Mouse (Mus musculus) intestine, embryonic 16.5 days (tissue): ENCODE data around the gene Fbxo9. TPM values are rescaled to one million over a fixed set of nuclear protein-coding genes. Genes with fewer than 3 reads are reported as not detected.

Source experiments
- ATAC-seq: fragments of 200-750 bp; cut with Nextera tagmentation; 2 replicates; pipeline ENCODE4 v1.8.0; 2017; ENCODE audit warnings: moderate TSS enrichment, moderate library complexity
- H3K27ac ChIP-seq: fragments of 300-500 bp; sonication (generic); 2 replicates; pipeline ENCODE4 v1.5.1; 2014; ENCODE audit warnings: mild to moderate bottlenecking, low read length
- H3K27me3 ChIP-seq: fragments of 300-500 bp; sonication (generic); replicated peaks from 2 replicates; pipeline ENCODE4 v1.6.1; 2014; ENCODE audit warnings: low read length, control low read depth, mixed read lengths; ENCODE audit not compliant: control insufficient read depth, insufficient read depth
- H3K36me3 ChIP-seq: fragments of 300-500 bp; sonication (generic); 2 replicates; pipeline ENCODE4 v1.6.1; 2014; ENCODE audit warnings: low read length, control low read depth; ENCODE audit not compliant: control insufficient read depth, insufficient read depth
- H3K4me1 ChIP-seq: fragments of 300-500 bp; sonication (generic); 2 replicates; pipeline ENCODE4 v1.6.1; 2014; ENCODE audit warnings: low read length, control low read depth, mixed read lengths; ENCODE audit not compliant: control insufficient read depth, insufficient read depth
- H3K4me2 ChIP-seq: fragments of 300-500 bp; sonication (generic); 2 replicates; pipeline ENCODE4 v1.6.1; 2014; ENCODE audit warnings: low read depth, low read length, control low read depth
- H3K4me3 ChIP-seq: fragments of 300-500 bp; sonication (generic); 2 replicates; pipeline ENCODE4 v1.5.1; 2014; ENCODE audit warnings: mild to moderate bottlenecking, low read length
- H3K9ac ChIP-seq: fragments of 300-500 bp; sonication (generic); 2 replicates; pipeline ENCODE4 v1.6.1; 2014; ENCODE audit warnings: low read depth, low read length
- H3K9me3 ChIP-seq: fragments of 300-500 bp; sonication (generic); 2 replicates; pipeline ENCODE4 v1.6.1; 2016; ENCODE audit warnings: low read length, control low read depth; ENCODE audit not compliant: control insufficient read depth
- WGBS: fragments of 180-500 bp; shearing (Covaris S2); extraction: QIAGEN DNeasy Blood & Tissue Kit; methylation state at CpG from one replicate; pipeline ENCODE4 v1.1.7; 2014; 5-methylcytosine and 5-hydroxymethylcytosine counted together
- polyA plus RNA-seq: library from polyadenylated mRNA; unstranded; fragments of >200 nt; fragmentation: Nextera tagmentation; extraction: Ambion mirVana; gene quantifications from 2 replicates; pipeline ENCODE4 v1.2.1, GENCODE M21; 2015

The Fbxo9 gene
- polyA plus RNA-seq, 1 experiment from 2014 or later: 39.8 TPM

DNA sequence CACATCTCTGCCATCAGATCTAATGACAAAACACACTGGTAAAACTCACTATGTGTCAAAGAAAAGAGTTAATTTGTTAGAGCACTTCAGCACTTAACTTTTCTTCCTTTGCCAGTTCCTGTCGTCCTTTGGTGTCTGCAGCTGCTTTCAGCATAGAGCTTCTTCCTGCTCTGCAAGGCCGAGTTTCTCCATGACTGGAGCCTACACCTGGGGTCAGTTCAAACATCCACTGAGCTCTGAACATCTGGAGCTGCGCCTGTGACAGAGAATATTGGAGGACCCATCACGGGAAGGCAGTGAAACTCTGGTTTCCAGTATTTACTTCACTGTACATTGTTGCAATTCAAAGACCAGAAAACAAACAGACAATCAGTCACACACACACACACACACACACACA, 7.4 kb downstream of the Fbxo9 start:
- no peak overlapping the region for H3K9ac ChIP-seq
- no peak for ATAC-seq
- no peak overlapping the region for H3K4me3 ChIP-seq
- no peaks in the 10 kb centered on the region for H3K9me3 ChIP-seq
- no peaks in the 10 kb centered on the region for H3K27me3 ChIP-seq
- H3K4me2 ChIP-seq: no peak overlapping the region
- WGBS: 56% methylated on average over 4 of the region's 4 CpGs
- no peak overlapping the region for H3K27ac ChIP-seq
- peaks cover 23% of the 10 kb centered on the region for H3K36me3 ChIP-seq
- H3K4me1 ChIP-seq: peaks cover 11% of the 10 kb centered on the region

- no peak overlapping the region for H3K4me3 ChIP-seq
- peaks cover 10% of the 10 kb centered on the region for H3K4me1 ChIP-seq
- peaks cover 25% of the 10 kb centered on the region for H3K36me3 ChIP-seq
- no peak overlapping the region for H3K4me2 ChIP-seq
- no peak for ATAC-seq
- H3K27ac ChIP-seq: no peak overlapping the region
- WGBS: 85% methylated on average over 5 of the region's 5 CpGs
- no peaks in the 10 kb centered on the region for H3K9me3 ChIP-seq
- no peaks in the 10 kb centered on the region for H3K27me3 ChIP-seq
- H3K9ac ChIP-seq: no peak overlapping the region
Measured at GRCm38 (mm10) chr9:78100956-78101355, 7.9 kb downstream of the Fbxo9 start.

DNA sequence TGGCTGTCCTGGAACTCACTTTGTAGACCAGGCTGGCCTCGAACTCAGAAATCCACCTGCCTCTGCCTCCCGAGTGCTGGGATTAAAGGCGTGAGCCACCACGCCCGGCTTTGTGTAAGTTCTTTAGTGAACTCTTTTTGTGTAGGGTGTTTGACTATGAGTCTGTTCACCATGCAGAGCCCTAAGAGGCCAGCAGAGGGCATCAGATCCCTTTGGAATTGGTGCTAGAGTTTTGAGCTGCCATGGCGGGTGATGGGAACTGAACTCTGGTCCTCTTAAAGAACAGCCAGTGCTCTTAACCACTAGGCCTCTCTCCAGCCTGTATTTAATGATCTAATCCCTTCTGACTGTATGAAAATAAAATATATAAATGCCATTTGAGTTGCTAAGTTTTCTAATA, 12.5 kb downstream of the Fbxo9 start:
- no peaks in the 10 kb centered on the region for H3K4me1 ChIP-seq
- no peaks in the 10 kb centered on the region for H3K9me3 ChIP-seq
- 97% methylated on average over 6 of the region's 6 CpGs for WGBS
- no peak overlapping the region for H3K9ac ChIP-seq
- ATAC-seq: no peak
- H3K4me3 ChIP-seq: no peak overlapping the region
- H3K36me3 ChIP-seq: peaks cover 32% of the 10 kb centered on the region
- no peak overlapping the region for H3K4me2 ChIP-seq
- H3K27ac ChIP-seq: no peak overlapping the region
- H3K27me3 ChIP-seq: no peaks in the 10 kb centered on the region

DNA sequence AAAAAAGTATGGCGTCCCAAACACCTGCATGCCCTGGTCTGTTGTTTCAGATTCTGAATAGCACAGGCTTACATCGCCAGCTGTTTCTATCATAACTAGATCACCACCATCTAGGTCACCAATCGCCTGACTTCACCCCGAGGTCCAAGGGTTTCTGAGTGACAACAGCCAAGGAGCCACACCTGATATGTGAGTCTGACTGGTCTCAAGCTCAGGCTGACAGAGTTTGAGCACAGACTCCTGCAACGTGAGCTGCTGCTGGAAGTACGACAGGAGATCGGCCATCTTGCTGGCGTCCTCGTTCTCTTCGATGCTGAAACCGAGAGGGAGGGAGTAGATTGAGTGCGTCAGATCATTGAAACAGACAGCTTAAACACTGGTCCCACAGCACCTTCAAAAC, 13.2 kb downstream of the Fbxo9 start:
- ATAC-seq: no peak
- H3K4me1 ChIP-seq: no peaks in the 10 kb centered on the region
- H3K9ac ChIP-seq: no peak overlapping the region
- 94% methylated on average over 12 of the region's 12 CpGs for WGBS
- H3K27me3 ChIP-seq: no peaks in the 10 kb centered on the region
- no peaks in the 10 kb centered on the region for H3K9me3 ChIP-seq
- no peak overlapping the region for H3K4me2 ChIP-seq
- H3K27ac ChIP-seq: no peak overlapping the region
- H3K4me3 ChIP-seq: no peak overlapping the region
- peaks cover 32% of the 10 kb centered on the region for H3K36me3 ChIP-seq

DNA sequence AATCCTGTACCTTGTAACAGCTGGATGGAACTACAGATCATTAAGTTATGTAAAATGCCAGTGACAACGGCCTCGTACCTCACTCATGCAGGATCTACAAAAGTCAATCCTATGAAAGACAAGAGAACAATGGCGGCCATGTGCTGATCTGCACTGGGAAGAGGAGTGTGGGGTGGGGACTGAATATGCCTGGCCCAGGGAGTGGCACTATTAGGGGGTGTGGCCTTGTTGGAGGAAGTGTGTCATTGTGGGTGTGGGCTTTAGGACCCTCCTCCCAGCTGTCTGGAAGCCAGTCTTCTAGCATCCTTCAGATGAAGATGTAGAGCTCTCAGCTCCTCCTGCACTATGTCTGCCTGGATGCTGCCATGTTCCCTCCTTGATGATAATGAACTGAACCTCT, 18.3 kb downstream of the Fbxo9 start:
- H3K27ac ChIP-seq: no peak overlapping the region
- H3K4me2 ChIP-seq: no peak overlapping the region
- WGBS: 93% methylated on average over 3 of the region's 3 CpGs
- peaks cover 4% of the 10 kb centered on the region; the same call in 1 of the 2 replicates for H3K4me1 ChIP-seq
- no peak overlapping the region for H3K4me3 ChIP-seq
- H3K36me3 ChIP-seq: 0 out of 2 replicates have a peak, but pooled peaks cover 7% of the 10 kb centered on the region
- no peak for ATAC-seq
- no peaks in the 10 kb centered on the region for H3K9me3 ChIP-seq
- no peaks in the 10 kb centered on the region for H3K27me3 ChIP-seq
- no peak overlapping the region for H3K9ac ChIP-seq

- Histone ChIP-seq H3K9ac (no peak overlapping the region), H3K36me3 (peaks cover 10% of the 10 kb centered on the region), H3K27ac (no peak overlapping the region), H3K27me3 (no peaks in the 10 kb centered on the region), H3K4me1 (peaks cover 4% of the 10 kb centered on the region; the same call in 1 of the 2 replicates), H3K4me2 (no peak overlapping the region), H3K4me3 (no peak overlapping the region), H3K9me3 (no peaks in the 10 kb centered on the region)
- ATAC-seq: no peak
- WGBS: 84% methylated on average over 1 of the region's 1 CpGs
Measured at GRCm38 (mm10) chr9:78089906-78090305, 19.0 kb downstream of the Fbxo9 start.

DNA sequence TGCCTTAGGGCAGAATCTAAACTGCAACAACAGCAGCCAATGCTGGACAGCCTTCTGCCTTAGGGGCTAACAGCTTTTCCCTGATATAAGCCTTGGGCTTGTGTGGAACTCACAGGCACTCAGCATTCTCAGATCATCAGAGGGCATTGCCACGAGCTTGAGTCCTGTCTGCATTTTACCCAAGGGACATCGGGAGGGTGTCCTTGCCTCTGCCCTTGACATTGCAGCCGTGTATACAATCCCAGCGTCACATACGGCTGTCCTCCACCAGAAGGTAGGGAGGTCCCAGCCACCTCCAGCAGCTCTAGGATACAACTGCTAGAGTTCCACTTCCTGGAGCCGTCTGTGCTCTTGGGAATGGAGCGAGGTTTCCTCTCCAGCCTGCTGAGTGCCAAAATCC, 19.9 kb downstream of the Fbxo9 start:
- no peaks in the 10 kb centered on the region for H3K27me3 ChIP-seq
- H3K4me1 ChIP-seq: peaks cover 4% of the 10 kb centered on the region; the same call in 1 of the 2 replicates
- 81% methylated on average over 7 of the region's 7 CpGs for WGBS
- no peaks in the 10 kb centered on the region for H3K9me3 ChIP-seq
- peaks cover 17% of the 10 kb centered on the region for H3K36me3 ChIP-seq
- ATAC-seq: no peak
- H3K4me3 ChIP-seq: no peak overlapping the region
- H3K27ac ChIP-seq: no peak overlapping the region
- no peak overlapping the region for H3K4me2 ChIP-seq
- no peak overlapping the region for H3K9ac ChIP-seq

GRCm38 (mm10) chr9:78088521-78088920, 20.3 kb downstream of the Fbxo9 start:
- H3K36me3 ChIP-seq: peaks cover 16% of the 10 kb centered on the region
- 81% methylated on average over 4 of the region's 4 CpGs for WGBS

DNA sequence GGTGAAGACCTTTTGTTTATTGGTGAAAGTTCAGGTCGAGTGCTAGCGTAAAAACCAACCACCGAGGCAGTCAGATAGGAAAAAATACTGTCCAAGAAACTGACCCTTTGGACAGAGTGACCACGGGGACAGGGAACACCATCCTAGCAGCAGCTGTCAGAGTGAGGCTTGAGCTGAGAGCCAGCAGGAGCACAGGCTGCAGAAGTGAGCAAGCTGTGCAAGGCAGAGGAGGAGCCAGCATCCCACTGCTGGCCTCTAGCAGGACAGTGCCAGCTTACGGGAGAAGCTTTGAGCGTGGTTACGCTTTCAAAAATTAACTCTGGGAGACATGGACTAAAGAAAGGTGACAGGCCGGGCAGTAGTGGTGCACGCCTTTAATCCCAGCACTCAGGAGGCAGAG, 21.1 kb downstream of the Fbxo9 start:
- 86% methylated on average over 9 of the region's 9 CpGs for WGBS
- Histone ChIP-seq H3K9me3 (no peaks in the 10 kb centered on the region), H3K9ac (no peak overlapping the region), H3K27me3 (no peaks in the 10 kb centered on the region), H3K27ac (no peak overlapping the region), H3K36me3 (peaks cover 16% of the 10 kb centered on the region), H3K4me1 (peaks cover 4% of the 10 kb centered on the region; the same call in 1 of the 2 replicates), H3K4me2 (no peak overlapping the region), H3K4me3 (no peak overlapping the region)
- ATAC-seq: no peak

More at GRCm38 (mm10) chr9:78088521-78088920, 20.3 kb downstream of the Fbxo9 start:
- no peak overlapping the region for H3K4me2 ChIP-seq
- H3K27me3 ChIP-seq: no peaks in the 10 kb centered on the region
- no peaks in the 10 kb centered on the region for H3K9me3 ChIP-seq
- ATAC-seq: no peak
- no peak overlapping the region for H3K9ac ChIP-seq
- no peak overlapping the region for H3K27ac ChIP-seq
- H3K4me1 ChIP-seq: peaks cover 4% of the 10 kb centered on the region; the same call in 1 of the 2 replicates
- H3K4me3 ChIP-seq: no peak overlapping the region

DNA sequence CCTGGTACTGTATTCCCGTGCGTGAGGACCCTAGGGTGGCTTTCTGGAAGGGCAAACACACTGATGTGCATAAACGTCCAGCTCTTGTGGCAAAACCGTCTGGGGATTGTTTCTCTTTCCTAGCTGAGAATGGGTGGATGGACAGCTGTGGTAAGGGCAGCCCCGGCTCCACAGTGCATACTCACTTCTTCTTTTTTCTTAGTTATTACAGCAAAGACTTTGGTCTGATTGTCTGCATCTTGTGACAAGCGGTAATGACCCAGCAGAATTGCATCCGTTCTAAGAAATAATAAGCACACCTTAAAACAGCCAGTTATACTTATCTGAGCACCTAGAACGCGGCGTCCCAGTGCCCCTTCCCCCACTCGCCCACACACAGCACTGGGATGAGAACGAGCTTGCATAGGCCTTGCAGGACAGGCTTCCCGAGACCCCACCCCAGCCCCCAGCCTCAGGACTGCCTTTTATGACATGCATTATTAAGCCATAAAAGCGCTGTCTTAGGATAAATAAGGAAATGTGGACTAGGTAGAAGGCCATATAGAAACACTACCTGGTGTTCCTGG, 23.1 kb downstream of the Fbxo9 start:
- Histone ChIP-seq H3K9ac (no peak overlapping the region), H3K36me3 (peaks cover 21% of the 10 kb centered on the region), H3K4me2 (no peak overlapping the region), H3K9me3 (no peaks in the 10 kb centered on the region), H3K27me3 (no peaks in the 10 kb centered on the region), H3K4me3 (no peak overlapping the region), H3K27ac (peak overlapping the region; percentile 57), H3K4me1 (peaks cover 4% of the 10 kb centered on the region; the same call in 1 of the 2 replicates)
- WGBS: 61% methylated on average over 14 of the region's 14 CpGs
- ATAC-seq: peak; percentile 77
